Mouse (Mus musculus): ENCODE data around the gene Gm48551.
A peak's percentile ranks its signal among the peaks of the same experiment; 100 is the strongest.

Gm48551 gene

GRCm38 (mm10) chr10:81404720-81405119, 20.5 kb downstream of the Gm48551 start:
- DNase-seq (ENCODE audit: low read depth) = no peak

- DNase-seq (ENCODE audit: low read depth) = peak; percentile 82
These were observed 21.4 kb downstream of the Gm48551 start for GRCm38 (mm10) chr10:81405588-81406201.

GRCm38 (mm10) chr10:81406504-81407440, 22.5 kb downstream of the Gm48551 start:
- no peak for DNase-seq (ENCODE audit: low read depth)

- peak; percentile 51 for DNase-seq (ENCODE audit: low read depth)
These were observed 23.5 kb downstream of the Gm48551 start for GRCm38 (mm10) chr10:81407539-81408423.

- no peak for DNase-seq (ENCODE audit: low read depth)
These were observed 24.1 kb downstream of the Gm48551 start for GRCm38 (mm10) chr10:81408424-81408729.

GRCm38 (mm10) chr10:81408871-81409291, 24.6 kb downstream of the Gm48551 start:
- DNase-seq (ENCODE audit: low read depth) = peak; percentile 83

GRCm38 (mm10) chr10:81409330-81409729, 25.1 kb downstream of the Gm48551 start:
- no peak for DNase-seq (ENCODE audit: low read depth)

GRCm38 (mm10) chr10:81410350-81410749, 26.1 kb downstream of the Gm48551 start:
- no peak for DNase-seq (ENCODE audit: low read depth)

- DNase-seq (ENCODE audit: low read depth) = no peak
These were observed 26.7 kb downstream of the Gm48551 start for GRCm38 (mm10) chr10:81410981-81411380.

- DNase-seq (ENCODE audit: low read depth) = no peak
These were observed 27.5 kb downstream of the Gm48551 start for GRCm38 (mm10) chr10:81411471-81412400.

GRCm38 (mm10) chr10:81412586-81413309, 28.5 kb downstream of the Gm48551 start:
- DNase-seq (ENCODE audit: low read depth) = no peak

GRCm38 (mm10) chr10:81413310-81414261, 29.3 kb downstream of the Gm48551 start:
- no peak for DNase-seq (ENCODE audit: low read depth)

GRCm38 (mm10) chr10:81414682-81415081, 30.4 kb downstream of the Gm48551 start:
- no peak for DNase-seq (ENCODE audit: low read depth)

GRCm38 (mm10) chr10:81415146-81415545, 30.9 kb downstream of the Gm48551 start:
- no peak for DNase-seq (ENCODE audit: low read depth)

GRCm38 (mm10) chr10:81415549-81416310, 31.5 kb downstream of the Gm48551 start:
- no peak for DNase-seq (ENCODE audit: low read depth)

GRCm38 (mm10) chr10:81416581-81417226, 32.4 kb downstream of the Gm48551 start:
- peak; percentile 38 for DNase-seq (ENCODE audit: low read depth)

- no peak for DNase-seq (ENCODE audit: low read depth)
These were observed 33.3 kb downstream of the Gm48551 start for GRCm38 (mm10) chr10:81417227-81418215.
